Mouse (Mus musculus): ENCODE data around the gene March6.

GRCm38 (mm10) chr15:31436811-31437210, 94.0 kb downstream of the March6 start:
- TF ChIP-seq CTCF (IDR thresholded peaks at IDR 0.05; ENCODE audit: control insufficient read depth, insufficient read depth, insufficient replicate concordance, low read depth, low read length): no peak
- TF ChIP-seq POLR2A (IDR thresholded peaks at IDR 0.05; ENCODE audit: control insufficient read depth, low read depth, low read length): no peak; the same call in 1 of the 2 replicates

Data from testis, adult 2 months (tissue).